In the genomic region with DNA sequence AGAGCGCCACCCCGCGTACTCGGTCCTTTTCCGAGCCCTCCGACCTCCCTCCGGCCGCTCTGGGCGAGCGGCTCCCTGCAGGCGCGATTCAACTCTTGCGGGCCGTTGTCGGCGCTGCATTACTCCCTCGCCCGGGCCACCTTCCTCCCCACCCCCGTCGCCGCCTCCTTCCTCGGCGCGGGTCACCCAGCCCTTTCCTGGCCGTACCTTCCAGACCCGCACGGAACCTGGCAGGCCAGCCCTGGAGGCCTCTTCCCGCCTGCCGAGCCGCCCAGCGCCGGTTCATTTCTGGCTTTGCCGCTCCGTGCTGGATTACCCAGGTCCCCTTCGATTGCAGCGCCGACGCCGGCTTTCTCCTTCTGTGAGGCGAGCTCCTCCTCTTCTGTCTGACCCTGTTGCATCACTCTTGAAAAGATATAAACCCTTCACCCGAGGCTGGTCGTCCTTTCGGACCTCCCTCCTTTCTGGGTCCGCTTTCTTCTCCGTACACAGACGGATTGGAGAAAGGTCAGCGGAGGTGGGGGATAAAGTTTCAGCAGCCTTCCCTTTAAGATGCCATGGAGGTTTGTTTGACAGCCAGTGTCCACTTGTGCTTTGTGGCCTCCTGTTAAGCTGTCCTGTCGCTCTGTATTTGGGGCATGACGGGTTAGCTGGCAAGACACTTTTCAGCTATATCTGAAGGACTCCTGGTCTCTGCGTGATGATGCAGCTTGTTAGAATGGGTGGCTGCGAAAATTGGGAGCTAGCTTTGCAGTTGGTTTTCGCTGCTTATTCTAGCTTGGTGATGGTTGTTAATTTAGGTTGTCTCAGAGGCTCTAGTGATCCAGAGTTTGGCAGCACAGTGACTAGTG, we compare ENCODE assay signal across 8 mouse cellular contexts. TPM values are rescaled to one million over a fixed set of nuclear protein-coding genes. Genes with fewer than 3 reads are reported as not detected.
DNase-seq lines count a peak whose midpoint lies in the region; ATAC-seq and TF ChIP-seq lines count a peak whose summit lies in the region.

No protein-coding gene starts in this region.

- peak; percentile 60 for ATAC-seq in forebrain, embryonic 13.5 days
- peak; percentile 73 for ATAC-seq in lung, postnatal 0 days

- TF ChIP-seq CTCF in lung, postnatal 0 days (IDR thresholded peaks at IDR 0.05): no peak; the same call in 1 of the 2 replicates

- H3K27ac ChIP-seq in ES-E14 (ENCODE audit: insufficient read depth, low read depth, low read length, poor library complexity, severe bottlenecking): no peak overlapping the region
- H3K27ac ChIP-seq in forebrain, embryonic 13.5 days: peak overlapping the region; percentile 76
- H3K27ac ChIP-seq in lung, postnatal 0 days (ENCODE audit: low read length): peak overlapping the region; percentile 81

- H3K9me3 ChIP-seq in ES-E14 (ENCODE audit: control insufficient read depth, insufficient read depth, low read depth, low read length): no peaks in the 10 kb centered on the region
- H3K9me3 ChIP-seq in forebrain, embryonic 13.5 days (replicated peaks): no peaks in the 10 kb centered on the region
- no peaks in the 10 kb centered on the region for H3K9me3 ChIP-seq in lung, postnatal 0 days (ENCODE audit: low read length)

- intact Hi-C loops in heart, postnatal 14 days (cut with DNase I): no loop called here

- TF ChIP-seq EP300 in lung, postnatal 0 days (IDR thresholded peaks at IDR 0.05): no peak

- peaks cover 4% of the 10 kb centered on the region for H3K36me3 ChIP-seq in ES-E14 (ENCODE audit: control insufficient read depth, insufficient read depth, low read length, poor library complexity, severe bottlenecking)
- H3K36me3 ChIP-seq in forebrain, embryonic 13.5 days (ENCODE audit: poor library complexity, severe bottlenecking): peaks cover 25% of the 10 kb centered on the region
- H3K36me3 ChIP-seq in lung, postnatal 0 days (ENCODE audit: insufficient read depth, low read length): peaks cover 11% of the 10 kb centered on the region; the same call in 1 of the 2 replicates

- in situ Hi-C loops in ES-E14 (cut with MboI; ENCODE audit: low sequenced_read_pairs in 2 of 2, unreplicated experiment in 2 of 2): no loop called here

- no peak for DNase-seq in ES-E14 (ENCODE audit: low read depth, low spot score)
- peak; percentile 53 for DNase-seq in brain, adult 2 months (ENCODE audit: low read depth, low spot score)
- peak; percentile 60 to 61 for DNase-seq in heart, postnatal 14 days
- DNase-seq in kidney, postnatal 4 days: peak; percentile 70 to 81
- peak; percentile 79 for DNase-seq in lung, postnatal 0 days (ENCODE audit: low spot score)
- DNase-seq in ovary, adult 18-20 months (ENCODE audit: low spot score): peak; percentile 20
- peak; percentile 32 for DNase-seq in thymus, postnatal 14 days

- H3K9ac ChIP-seq in ES-E14 (ENCODE audit: insufficient read depth, low read depth, low read length, poor library complexity, severe bottlenecking): peak overlapping the region; percentile 93
- H3K9ac ChIP-seq in forebrain, embryonic 13.5 days: peak overlapping the region; percentile 91
- peak overlapping the region; percentile 75 for H3K9ac ChIP-seq in lung, postnatal 0 days (replicated peaks; ENCODE audit: low read depth)

- peak overlapping the region; percentile 93 to 95 for H3K4me3 ChIP-seq in ES-E14 (ENCODE audit: insufficient read depth in 1 of 2, low read depth in 1 of 2, low read length in 2 of 2, poor library complexity in 1 of 2, severe bottlenecking in 1 of 2)
- peak overlapping the region; percentile 87 for H3K4me3 ChIP-seq in forebrain, embryonic 13.5 days
- peak overlapping the region; percentile 92 for H3K4me3 ChIP-seq in lung, postnatal 0 days (ENCODE audit: low read depth, low read length)

- no peaks in the 10 kb centered on the region for H3K27me3 ChIP-seq in forebrain, embryonic 13.5 days
- no peaks in the 10 kb centered on the region for H3K27me3 ChIP-seq in lung, postnatal 0 days (replicated peaks; ENCODE audit: insufficient read depth, low read length)

- peak overlapping the region; percentile 89 for H3K4me2 ChIP-seq in forebrain, embryonic 13.5 days
- peak overlapping the region; percentile 99 for H3K4me2 ChIP-seq in lung, postnatal 0 days (replicated peaks; ENCODE audit: low read depth, low read length)

- 1% methylated on average over 52 of the region's 52 CpGs for WGBS in forebrain, embryonic 13.5 days
- WGBS in lung, postnatal 0 days: 1% methylated on average over 50 of the region's 52 CpGs

- H3K4me1 ChIP-seq in ES-E14 (ENCODE audit: control insufficient read depth in 2 of 2, insufficient read depth in 2 of 2, low read length in 2 of 2, poor library complexity in 1 of 2): peaks cover 2 to 25% of the 10 kb centered on the region in 2 experiments; a peak in 1 of 4 replicates
- peaks cover 26% of the 10 kb centered on the region for H3K4me1 ChIP-seq in forebrain, embryonic 13.5 days
- peaks cover 5% of the 10 kb centered on the region; the same call in 1 of the 2 replicates for H3K4me1 ChIP-seq in lung, postnatal 0 days (ENCODE audit: insufficient read depth, low read depth, low read length)

TF ChIP-seq in ES-E14, 5 proteins besides CTCF, POLR2A, EP300 and RAD21:
- TF ChIP-seq HCFC1 (IDR thresholded peaks at IDR 0.05; ENCODE audit: borderline replicate concordance, insufficient read depth, low read length) (no peak), CHD2 (IDR thresholded peaks at IDR 0.05; ENCODE audit: low read depth, low read length) (no peak), ZC3H11A (IDR thresholded peaks at IDR 0.05; ENCODE audit: borderline replicate concordance, low read depth, low read length) (no peak), ZNF384 (IDR thresholded peaks at IDR 0.05; ENCODE audit: low read depth, low read length) (no peak), MAFK (IDR thresholded peaks at IDR 0.05; ENCODE audit: insufficient read depth, low read depth, low read length) (no peak)

RNA-seq across cellular contexts. Expression of a gene that starts 0.8 kb away (rescaled TPM):
- total RNA-seq in ES-E14 (2012; rRNA removed): 16.5 and 21.4 TPM in 2 replicates
- 4.7 and 5.5 TPM in 2 replicates for polyA plus RNA-seq in forebrain, embryonic 13.5 days (2015; fragmentation: Nextera tagmentation; extraction: Ambion mirVana)
- 10 to 100 TPM; 14.3 to 18.7 TPM for total RNA-seq in heart, postnatal 14 days (2021)
- polyA plus RNA-seq in lung, postnatal 0 days (2015; fragmentation: Nextera tagmentation; extraction: Ambion mirVana): 1.5 and 1.6 TPM in 2 replicates

RNA-seq across cellular contexts. Expression of a gene that starts 19.1 kb away (rescaled TPM):
- 120 and 185 TPM in 2 replicates for total RNA-seq in ES-E14 (2012; rRNA removed)
- polyA plus RNA-seq in forebrain, embryonic 13.5 days (2015; fragmentation: Nextera tagmentation; extraction: Ambion mirVana): 381 and 396 TPM in 2 replicates
- 10 to 100 TPM; 61.8 to 70.0 TPM for total RNA-seq in heart, postnatal 14 days (2021)
- 172 and 185 TPM in 2 replicates for polyA plus RNA-seq in lung, postnatal 0 days (2015; fragmentation: Nextera tagmentation; extraction: Ambion mirVana)

RNA-seq across cellular contexts. Expression of a gene that starts 36.6 kb away (rescaled TPM):
- total RNA-seq in ES-E14 (2012; rRNA removed): 53.8 and 68.4 TPM in 2 replicates
- polyA plus RNA-seq in forebrain, embryonic 13.5 days (2015; fragmentation: Nextera tagmentation; extraction: Ambion mirVana): 9.1 and 11.3 TPM in 2 replicates
- 100 to 1,000 TPM; 114 to 117 TPM for total RNA-seq in heart, postnatal 14 days (2021)
- 17.6 and 20.3 TPM in 2 replicates for polyA plus RNA-seq in lung, postnatal 0 days (2015; fragmentation: Nextera tagmentation; extraction: Ambion mirVana)

RNA-seq across cellular contexts. Expression of a gene that starts 52.1 kb away (rescaled TPM):
- total RNA-seq in ES-E14 (2012; rRNA removed): 20.9 and 24.7 TPM in 2 replicates
- polyA plus RNA-seq in forebrain, embryonic 13.5 days (2015; fragmentation: Nextera tagmentation; extraction: Ambion mirVana): 45.2 and 49.8 TPM in 2 replicates
- total RNA-seq in heart, postnatal 14 days (2021): 10 to 100 TPM; 75.5 to 79.3 TPM
- 25.4 and 25.5 TPM in 2 replicates for polyA plus RNA-seq in lung, postnatal 0 days (2015; fragmentation: Nextera tagmentation; extraction: Ambion mirVana)

RNA-seq across cellular contexts. Expression of a gene that starts 52.6 kb away (rescaled TPM):
- total RNA-seq in ES-E14 (2012; rRNA removed): 25.5 and 35.8 TPM in 2 replicates
- polyA plus RNA-seq in forebrain, embryonic 13.5 days (2015; fragmentation: Nextera tagmentation; extraction: Ambion mirVana): 83.4 and 87.1 TPM in 2 replicates
- total RNA-seq in heart, postnatal 14 days (2021): 10 to 100 TPM; 21.6 to 23.7 TPM
- 40.1 and 42.1 TPM in 2 replicates for polyA plus RNA-seq in lung, postnatal 0 days (2015; fragmentation: Nextera tagmentation; extraction: Ambion mirVana)
